Mouse (Mus musculus) intestine, embryonic 14.5 days (tissue): ENCODE measurements at regions not wholly inside any gene's neighbourhood (a gene's known extent, or its start where the extent isn't known, plus 50 kb on each side); places are given as distances from the start of the nearest gene placed in this dataset.

ENCODE experiments used
- ATAC-seq: fragments of 200-750 bp; cut with Nextera tagmentation; replicated peaks from 2 replicates; pipeline ENCODE4 v1.8.0; 2017; ENCODE audit warnings: low read depth, moderate number of reproducible peaks, moderate TSS enrichment, moderate library complexity; ENCODE audit not compliant: low FRiP score, low TSS enrichment
- DNase-seq: peaks from one replicate; pipeline ENCODE4 v3.0.0-alpha.2; 2018; ENCODE audit warnings: low spot score
- H3K27ac ChIP-seq: fragments of 300-500 bp; sonication (generic); 2 replicates; pipeline ENCODE4 v1.5.1; 2014; ENCODE audit warnings: low read depth, mild to moderate bottlenecking, control low read depth
- H3K27me3 ChIP-seq: fragments of 300-500 bp; sonication (generic); replicated peaks from 2 replicates; pipeline ENCODE4 v1.6.1; 2014; ENCODE audit warnings: low read length, control low read depth; ENCODE audit not compliant: control insufficient read depth, insufficient read depth
- H3K36me3 ChIP-seq: fragments of 300-500 bp; sonication (generic); 2 replicates; pipeline ENCODE4 v1.6.1; 2014; ENCODE audit warnings: low read length, control low read depth; ENCODE audit not compliant: control insufficient read depth, insufficient read depth
- H3K4me1 ChIP-seq: fragments of 300-500 bp; sonication (generic); replicated peaks from 2 replicates; pipeline ENCODE4 v1.6.1; 2014; ENCODE audit warnings: low read length, control low read depth, mixed read lengths; ENCODE audit not compliant: control insufficient read depth, insufficient read depth
- H3K4me2 ChIP-seq: fragments of 300-500 bp; sonication (generic); 2 replicates; pipeline ENCODE4 v1.6.1; 2014; ENCODE audit warnings: low read length
- H3K4me3 ChIP-seq: fragments of 300-500 bp; sonication (generic); 2 replicates; pipeline ENCODE4 v1.5.1; 2014; ENCODE audit warnings: low read depth, low read length, control low read depth, mixed read lengths
- H3K9ac ChIP-seq: fragments of 300-500 bp; sonication (generic); 2 replicates; pipeline ENCODE4 v1.6.1; 2014; ENCODE audit warnings: mild to moderate bottlenecking, low read length
- H3K9me3 ChIP-seq: fragments of 300-500 bp; sonication (generic); 2 replicates; pipeline ENCODE4 v1.6.1; 2016; ENCODE audit warnings: low read length, control low read depth; ENCODE audit not compliant: control insufficient read depth
- WGBS: fragments of 180-500 bp; shearing (Covaris S2); extraction: QIAGEN DNeasy Blood & Tissue Kit; methylation state at CpG from one replicate; pipeline ENCODE4 v1.1.7; 2014; 5-methylcytosine and 5-hydroxymethylcytosine counted together

GRCm38 (mm10) chr14:99383170-99383569, 84.7 kb downstream of the Klf5 start:
- Histone ChIP-seq H3K4me1 (no peaks in the 10 kb centered on the region), H3K27me3 (no peaks in the 10 kb centered on the region), H3K9ac (no peak overlapping the region), H3K4me2 (no peak overlapping the region), H3K4me3 (no peak overlapping the region), H3K27ac (no peak overlapping the region), H3K9me3 (no peaks in the 10 kb centered on the region), H3K36me3 (no peaks in the 10 kb centered on the region)
- no peak for DNase-seq
- 89% methylated on average over 6 of the region's 6 CpGs for WGBS
- no peak for ATAC-seq

- H3K9me3 ChIP-seq: no peaks in the 10 kb centered on the region
- DNase-seq (no peak), ATAC-seq (no peak)
- no peak overlapping the region for H3K9ac ChIP-seq
- no peaks in the 10 kb centered on the region for H3K4me1 ChIP-seq
- no peaks in the 10 kb centered on the region for H3K36me3 ChIP-seq
- no peak overlapping the region for H3K4me2 ChIP-seq
- no peaks in the 10 kb centered on the region for H3K27me3 ChIP-seq
- no peak overlapping the region for H3K27ac ChIP-seq
- 91% methylated on average over 6 of the region's 6 CpGs for WGBS
- H3K4me3 ChIP-seq: no peak overlapping the region
Observed at GRCm38 (mm10) chr14:99387581-99387980, 89.1 kb downstream of the Klf5 start.

GRCm38 (mm10) chr14:99389306-99389705, 90.8 kb downstream of the Klf5 start:
- DNase-seq: no peak
- 85% methylated on average over 5 of the region's 5 CpGs for WGBS
- H3K27me3 ChIP-seq: no peaks in the 10 kb centered on the region

GRCm38 (mm10) chr14:99391700-99392099, 93.2 kb downstream of the Klf5 start:
- H3K4me1 ChIP-seq: no peaks in the 10 kb centered on the region
- ATAC-seq (no peak), DNase-seq (no peak)
- H3K9me3 ChIP-seq: no peaks in the 10 kb centered on the region
- H3K27ac ChIP-seq: no peak overlapping the region
- H3K4me2 ChIP-seq: no peak overlapping the region
- WGBS: 86% methylated on average over 7 of the region's 7 CpGs
- H3K27me3 ChIP-seq: no peaks in the 10 kb centered on the region
- no peaks in the 10 kb centered on the region for H3K36me3 ChIP-seq
- H3K4me3 ChIP-seq: no peak overlapping the region
- no peak overlapping the region for H3K9ac ChIP-seq

More at GRCm38 (mm10) chr14:99389306-99389705, 90.8 kb downstream of the Klf5 start:
- Histone ChIP-seq H3K9ac (no peak overlapping the region), H3K9me3 (no peaks in the 10 kb centered on the region), H3K36me3 (no peaks in the 10 kb centered on the region), H3K4me2 (no peak overlapping the region), H3K27ac (no peak overlapping the region), H3K4me1 (no peaks in the 10 kb centered on the region), H3K4me3 (no peak overlapping the region)
- no peak for ATAC-seq

- no peaks in the 10 kb centered on the region for H3K36me3 ChIP-seq
- H3K27ac ChIP-seq: peak overlapping the region; percentile 23; the same call in 1 of the 2 replicates
Observed at GRCm38 (mm10) chr14:99392813-99393212, 94.3 kb downstream of the Klf5 start.

GRCm38 (mm10) chr14:99393611-99394010, 95.1 kb downstream of the Klf5 start:
- ATAC-seq: peak; percentile 82
- 64% methylated on average over 8 of the region's 8 CpGs for WGBS
- H3K27ac ChIP-seq: peak overlapping the region; percentile 27; the same call in 1 of the 2 replicates

More at GRCm38 (mm10) chr14:99392813-99393212, 94.3 kb downstream of the Klf5 start:
- Histone ChIP-seq H3K4me1 (no peaks in the 10 kb centered on the region), H3K27me3 (no peaks in the 10 kb centered on the region), H3K9ac (no peak overlapping the region), H3K4me2 (no peak overlapping the region), H3K9me3 (no peaks in the 10 kb centered on the region), H3K4me3 (no peak overlapping the region)
- ATAC-seq (no peak), DNase-seq (no peak)
- 62% methylated on average over 2 of the region's 2 CpGs for WGBS

GRCm38 (mm10) chr14:99403155-99403726, 104.8 kb downstream of the Klf5 start:
- peak; percentile 59; the same call in 1 of the 2 replicates for ATAC-seq
- no peak overlapping the region for H3K27ac ChIP-seq
- H3K4me2 ChIP-seq: no peak overlapping the region
- DNase-seq: no peak
- H3K27me3 ChIP-seq: no peaks in the 10 kb centered on the region
- WGBS: 69% methylated on average over 6 of the region's 6 CpGs
- no peaks in the 10 kb centered on the region for H3K36me3 ChIP-seq
- no peak overlapping the region for H3K4me3 ChIP-seq
- no peak overlapping the region for H3K9ac ChIP-seq
- no peaks in the 10 kb centered on the region for H3K9me3 ChIP-seq
- no peaks in the 10 kb centered on the region for H3K4me1 ChIP-seq

More at GRCm38 (mm10) chr14:99393611-99394010, 95.1 kb downstream of the Klf5 start:
- no peaks in the 10 kb centered on the region for H3K4me1 ChIP-seq
- no peak overlapping the region for H3K4me3 ChIP-seq
- no peaks in the 10 kb centered on the region for H3K9me3 ChIP-seq
- DNase-seq: no peak
- H3K27me3 ChIP-seq: no peaks in the 10 kb centered on the region
- H3K36me3 ChIP-seq: no peaks in the 10 kb centered on the region
- no peak overlapping the region for H3K4me2 ChIP-seq
- no peak overlapping the region for H3K9ac ChIP-seq

GRCm38 (mm10) chr14:99405228-99405627, 106.7 kb downstream of the Klf5 start:
- ATAC-seq: no peak
- Histone ChIP-seq H3K4me2 (no peak overlapping the region), H3K27me3 (no peaks in the 10 kb centered on the region), H3K9me3 (no peaks in the 10 kb centered on the region), H3K4me3 (no peak overlapping the region), H3K27ac (no peak overlapping the region), H3K9ac (no peak overlapping the region), H3K4me1 (no peaks in the 10 kb centered on the region), H3K36me3 (no peaks in the 10 kb centered on the region)
- DNase-seq: no peak
- WGBS: 83% methylated on average over 5 of the region's 5 CpGs

GRCm38 (mm10) chr14:99411835-99412234, 113.3 kb downstream of the Klf5 start:
- Histone ChIP-seq H3K4me1 (no peaks in the 10 kb centered on the region), H3K4me3 (no peak overlapping the region), H3K36me3 (no peaks in the 10 kb centered on the region), H3K4me2 (no peak overlapping the region), H3K9me3 (no peaks in the 10 kb centered on the region), H3K9ac (no peak overlapping the region), H3K27ac (no peak overlapping the region), H3K27me3 (no peaks in the 10 kb centered on the region)
- WGBS: 20% methylated on average over 5 of the region's 5 CpGs
- ATAC-seq (no peak), DNase-seq (no peak)
